Mouse (Mus musculus): Measurements from ENCODE around the gene Dok1. TPM values are rescaled to one million over a fixed set of nuclear protein-coding genes. Genes with fewer than 3 reads are reported as not detected.
A peak's percentile ranks its signal among the peaks of the same experiment; 100 is the strongest.

Dok1 gene
- polyA plus RNA-seq, 1 experiment = 4.7 TPM

DNA sequence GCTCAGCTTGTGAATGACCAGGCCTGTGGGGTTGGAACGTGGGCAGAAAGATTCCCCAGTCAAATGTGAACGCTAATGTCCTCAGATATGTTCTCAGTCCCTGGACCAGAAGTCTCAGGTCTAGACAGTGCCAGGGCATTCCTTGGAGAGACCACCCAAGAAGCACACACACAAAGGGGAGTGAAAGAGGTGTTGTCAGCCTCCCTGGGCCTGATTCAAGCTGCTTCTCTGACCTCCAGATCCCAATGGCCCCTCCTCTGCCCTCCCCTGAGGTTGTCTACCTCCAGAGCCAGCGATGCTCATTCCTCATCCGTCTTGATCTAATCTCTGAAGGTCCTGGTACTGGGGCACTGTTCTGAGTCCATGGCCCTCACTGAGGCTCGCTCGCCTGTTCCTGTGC lies 10.3 kb upstream of the Dok1 start:
- Histone ChIP-seq H3K9ac (ENCODE audit: low read depth, poor library complexity, severe bottlenecking) (no peak overlapping the region), H3K27ac (ENCODE audit: insufficient read depth, low read length) (no peak overlapping the region), H3K27me3 (ENCODE audit: control insufficient read depth, insufficient read depth, low read length, poor library complexity, severe bottlenecking) (no peaks in the 10 kb centered on the region), H3K4me1 (ENCODE audit: control insufficient read depth, insufficient read depth, low read length) (no peaks in the 10 kb centered on the region), H3K36me3 (ENCODE audit: control insufficient read depth, insufficient read depth, low read length, poor library complexity, severe bottlenecking) (no peaks in the 10 kb centered on the region), H3K9me3 (replicated peaks; ENCODE audit: control insufficient read depth, insufficient read depth, low read length, poor library complexity, severe bottlenecking) (no peaks in the 10 kb centered on the region), H3K4me3 (ENCODE audit: low read depth, low read length) (no peak overlapping the region)
- no peak for TF ChIP-seq POLR2A (IDR thresholded peaks at IDR 0.05; ENCODE audit: insufficient read depth, low read length)
- no peak for TF ChIP-seq EP300 (IDR thresholded peaks at IDR 0.05; ENCODE audit: insufficient read depth, low read depth, low read length)
- TF ChIP-seq CTCF (IDR thresholded peaks at IDR 0.05; ENCODE audit: low read depth, low read length) = no peak

DNA sequence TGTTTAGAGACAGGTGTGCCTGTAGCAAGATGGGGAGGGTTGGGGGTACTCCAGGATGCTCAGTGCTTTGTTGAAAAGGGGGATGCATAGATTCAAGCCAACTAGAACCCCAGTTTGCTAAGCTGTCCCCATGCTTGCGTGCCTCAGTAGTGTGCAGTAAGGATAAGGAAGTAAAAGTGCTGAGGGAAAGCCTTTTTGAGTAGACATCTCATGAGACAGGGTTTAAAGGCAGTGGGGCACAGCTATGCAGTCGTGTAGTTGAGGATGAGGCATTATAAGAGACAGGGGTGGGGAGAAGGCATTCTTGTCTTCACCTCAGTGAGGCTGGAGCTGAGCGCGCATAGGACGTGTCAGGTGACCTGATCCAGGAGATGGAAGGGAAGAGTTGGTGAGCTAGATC lies 7.3 kb upstream of the Dok1 start:
- TF ChIP-seq POLR2A (IDR thresholded peaks at IDR 0.05; ENCODE audit: insufficient read depth, low read length) (no peak), EP300 (IDR thresholded peaks at IDR 0.05; ENCODE audit: insufficient read depth, low read depth, low read length) (no peak), CTCF (IDR thresholded peaks at IDR 0.05; ENCODE audit: low read depth, low read length) (no peak)
- Histone ChIP-seq H3K9me3 (replicated peaks; ENCODE audit: control insufficient read depth, insufficient read depth, low read length, poor library complexity, severe bottlenecking) (no peaks in the 10 kb centered on the region), H3K9ac (ENCODE audit: low read depth, poor library complexity, severe bottlenecking) (no peak overlapping the region), H3K27ac (ENCODE audit: insufficient read depth, low read length) (no peak overlapping the region), H3K36me3 (ENCODE audit: control insufficient read depth, insufficient read depth, low read length, poor library complexity, severe bottlenecking) (no peaks in the 10 kb centered on the region), H3K4me3 (ENCODE audit: low read depth, low read length) (no peak overlapping the region), H3K27me3 (ENCODE audit: control insufficient read depth, insufficient read depth, low read length, poor library complexity, severe bottlenecking) (no peaks in the 10 kb centered on the region), H3K4me1 (ENCODE audit: control insufficient read depth, insufficient read depth, low read length) (no peaks in the 10 kb centered on the region)

DNA sequence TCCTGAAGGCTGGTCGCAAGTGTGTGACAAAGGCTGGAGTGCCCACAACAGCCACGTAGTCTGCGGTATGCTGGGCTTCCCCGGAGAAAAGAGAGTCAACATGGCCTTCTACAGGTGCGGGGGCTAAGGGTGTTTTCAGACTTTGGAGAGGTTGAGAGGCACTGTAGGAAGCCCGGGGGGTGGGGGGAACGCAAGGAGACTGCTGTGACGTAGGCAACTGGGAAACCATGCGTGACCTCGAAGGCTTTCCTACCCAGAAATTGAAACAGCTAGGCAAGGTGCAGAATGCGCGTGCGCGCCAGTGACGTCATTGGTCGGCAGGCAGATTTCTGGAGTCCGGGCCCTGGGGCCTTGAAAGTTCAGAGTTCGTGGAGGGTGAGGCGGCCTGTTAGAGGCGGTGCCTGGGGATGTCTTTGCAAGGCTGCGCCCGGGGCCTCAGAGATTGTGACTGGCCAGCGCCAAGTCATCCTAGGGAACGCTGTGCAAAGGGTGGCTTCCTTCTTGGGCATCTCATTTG lies 5.3 kb upstream of the Dok1 start:
- no peak overlapping the region for H3K9ac ChIP-seq (ENCODE audit: low read depth, poor library complexity, severe bottlenecking)
- H3K27ac ChIP-seq (ENCODE audit: insufficient read depth, low read length) = no peak overlapping the region
- H3K4me1 ChIP-seq (ENCODE audit: control insufficient read depth, insufficient read depth, low read length) = peaks cover 1% of the 10 kb centered on the region
- TF ChIP-seq CTCF (IDR thresholded peaks at IDR 0.05; ENCODE audit: low read depth, low read length) (no peak), POLR2A (IDR thresholded peaks at IDR 0.05; ENCODE audit: insufficient read depth, low read length) (no peak), EP300 (IDR thresholded peaks at IDR 0.05; ENCODE audit: insufficient read depth, low read depth, low read length) (no peak)
- H3K4me3 ChIP-seq (ENCODE audit: low read depth, low read length) = no peak overlapping the region
- no peaks in the 10 kb centered on the region for H3K9me3 ChIP-seq (replicated peaks; ENCODE audit: control insufficient read depth, insufficient read depth, low read length, poor library complexity, severe bottlenecking)
- H3K36me3 ChIP-seq (ENCODE audit: control insufficient read depth, insufficient read depth, low read length, poor library complexity, severe bottlenecking) = no peaks in the 10 kb centered on the region
- no peaks in the 10 kb centered on the region for H3K27me3 ChIP-seq (ENCODE audit: control insufficient read depth, insufficient read depth, low read length, poor library complexity, severe bottlenecking)

DNA sequence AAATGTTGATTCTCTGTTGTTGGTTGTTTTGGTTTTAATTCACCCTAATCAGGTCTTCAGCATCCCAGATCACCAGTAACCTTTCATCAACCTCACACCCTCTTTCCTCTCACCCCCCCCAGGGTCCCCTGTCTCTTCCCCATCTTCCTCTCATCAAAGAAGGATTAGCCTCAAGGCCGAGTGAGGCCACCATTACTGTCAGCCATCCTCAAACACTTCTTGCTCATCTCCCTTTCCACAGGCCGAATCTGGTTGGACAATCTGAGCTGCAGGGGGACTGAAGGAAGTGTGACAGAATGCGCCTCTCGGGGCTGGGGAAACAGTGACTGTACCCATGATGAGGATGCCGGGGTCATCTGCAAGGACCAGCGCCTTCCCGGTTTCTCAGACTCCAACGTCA lies 3.9 kb upstream of the Dok1 start:
- H3K4me3 ChIP-seq (ENCODE audit: low read depth, low read length) = no peak overlapping the region
- H3K27me3 ChIP-seq (ENCODE audit: control insufficient read depth, insufficient read depth, low read length, poor library complexity, severe bottlenecking) = no peaks in the 10 kb centered on the region
- H3K27ac ChIP-seq (ENCODE audit: insufficient read depth, low read length) = no peak overlapping the region
- H3K36me3 ChIP-seq (ENCODE audit: control insufficient read depth, insufficient read depth, low read length, poor library complexity, severe bottlenecking) = no peaks in the 10 kb centered on the region
- TF ChIP-seq EP300 (IDR thresholded peaks at IDR 0.05; ENCODE audit: insufficient read depth, low read depth, low read length) (no peak), POLR2A (IDR thresholded peaks at IDR 0.05; ENCODE audit: insufficient read depth, low read length) (no peak), CTCF (IDR thresholded peaks at IDR 0.05; ENCODE audit: low read depth, low read length) (no peak)
- H3K9me3 ChIP-seq (replicated peaks; ENCODE audit: control insufficient read depth, insufficient read depth, low read length, poor library complexity, severe bottlenecking) = no peaks in the 10 kb centered on the region
- H3K9ac ChIP-seq (ENCODE audit: low read depth, poor library complexity, severe bottlenecking) = no peak overlapping the region
- peaks cover 1% of the 10 kb centered on the region for H3K4me1 ChIP-seq (ENCODE audit: control insufficient read depth, insufficient read depth, low read length)

- Histone ChIP-seq H3K4me3 (ENCODE audit: low read depth, low read length) (peak overlapping the region; percentile 84; the same call in 1 of the 2 replicates), H3K36me3 (ENCODE audit: control insufficient read depth, insufficient read depth, low read length, poor library complexity, severe bottlenecking) (no peaks in the 10 kb centered on the region), H3K27me3 (ENCODE audit: control insufficient read depth, insufficient read depth, low read length, poor library complexity, severe bottlenecking) (no peaks in the 10 kb centered on the region), H3K4me1 (ENCODE audit: control insufficient read depth, insufficient read depth, low read length) (peaks cover 1% of the 10 kb centered on the region), H3K9me3 (replicated peaks; ENCODE audit: control insufficient read depth, insufficient read depth, low read length, poor library complexity, severe bottlenecking) (no peaks in the 10 kb centered on the region), H3K27ac (ENCODE audit: insufficient read depth, low read length) (no peak overlapping the region), H3K9ac (ENCODE audit: low read depth, poor library complexity, severe bottlenecking) (peak overlapping the region; percentile 22; the same call in 1 of the 2 replicates)
- TF ChIP-seq CTCF (IDR thresholded peaks at IDR 0.05; ENCODE audit: low read depth, low read length) (no peak), EP300 (IDR thresholded peaks at IDR 0.05; ENCODE audit: insufficient read depth, low read depth, low read length) (no peak), POLR2A (IDR thresholded peaks at IDR 0.05; ENCODE audit: insufficient read depth, low read length) (no peak)
These were observed 1.3 kb upstream of the Dok1 start for GRCm38 (mm10) chr6:83034463-83035055.

GRCm38 (mm10) chr6:83032769-83033191 lies 491 bp downstream of the Dok1 start:
- Histone ChIP-seq H3K9ac (ENCODE audit: low read depth, poor library complexity, severe bottlenecking) (peak overlapping the region; percentile 61), H3K27me3 (ENCODE audit: control insufficient read depth, insufficient read depth, low read length, poor library complexity, severe bottlenecking) (no peaks in the 10 kb centered on the region), H3K9me3 (replicated peaks; ENCODE audit: control insufficient read depth, insufficient read depth, low read length, poor library complexity, severe bottlenecking) (no peaks in the 10 kb centered on the region), H3K4me1 (ENCODE audit: control insufficient read depth, insufficient read depth, low read length) (peaks cover 1% of the 10 kb centered on the region), H3K4me3 (ENCODE audit: low read depth, low read length) (peak overlapping the region; percentile 84), H3K27ac (ENCODE audit: insufficient read depth, low read length) (no peak overlapping the region), H3K36me3 (ENCODE audit: control insufficient read depth, insufficient read depth, low read length, poor library complexity, severe bottlenecking) (no peaks in the 10 kb centered on the region)
- TF ChIP-seq POLR2A (IDR thresholded peaks at IDR 0.05; ENCODE audit: insufficient read depth, low read length) (no peak), EP300 (IDR thresholded peaks at IDR 0.05; ENCODE audit: insufficient read depth, low read depth, low read length) (no peak), CTCF (IDR thresholded peaks at IDR 0.05; ENCODE audit: low read depth, low read length) (no peak)
